Mouse (Mus musculus) heart, adult 2 months (tissue): Measurements from ENCODE around the gene Pex12.

Experiments used
- CTCF ChIP-seq: fragments of 200-600 bp; IDR thresholded peaks from 2 replicates; pipeline ENCODE4 v1.8.1; 2022; ENCODE audit warnings: antibody characterized with exemption, mild to moderate bottlenecking, moderate library complexity
- EP300 ChIP-seq: fragments of 200-500 bp; IDR thresholded peaks from 2 replicates; pipeline ENCODE4 v1.6.1; 2011; ENCODE audit warnings: low read depth, low read length, control low read depth; ENCODE audit not compliant: insufficient read depth
- POLR2A ChIP-seq: fragments of 200-500 bp; IDR thresholded peaks from 2 replicates; pipeline ENCODE4 v1.6.1; 2011; ENCODE audit warnings: mild to moderate bottlenecking, low read depth, low read length, control low read depth; ENCODE audit not compliant: insufficient read depth

GRCm38 (mm10) chr11:83335826-83336225 lies 33.4 kb upstream of the Pex12 start:
- no peak for TF ChIP-seq POLR2A
- no peak for TF ChIP-seq CTCF
- no peak for TF ChIP-seq EP300
